Mouse (Mus musculus) retina, embryonic 14.5 days (tissue): ENCODE measurements at regions not wholly inside any gene's neighbourhood (a gene's known extent, or its start where the extent isn't known, plus 50 kb on each side); places are given as distances from the start of the nearest gene placed in this dataset.

Source experiments
- DNase-seq: peaks from one replicate; pipeline ENCODE4 v3.0.0-alpha.2; 2015; ENCODE audit warnings: low spot score

DNA sequence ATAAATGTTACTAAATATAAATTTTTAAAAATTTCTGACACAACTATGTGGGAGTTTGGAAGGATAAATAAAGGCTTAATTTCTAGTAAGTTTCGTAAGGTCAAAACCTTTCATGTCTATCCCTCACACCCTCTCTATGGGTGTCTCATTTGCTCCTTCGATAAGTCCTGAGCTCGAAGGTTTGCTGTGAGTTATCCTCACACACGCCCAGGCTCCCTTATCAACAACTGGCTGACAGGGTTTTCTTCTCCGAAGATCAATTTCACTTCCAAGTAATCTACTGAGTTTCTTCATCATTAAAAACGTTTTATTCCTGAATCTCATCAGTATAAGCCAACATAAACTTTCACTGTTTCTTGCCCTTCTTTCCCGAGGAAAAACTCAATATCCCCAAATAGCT lies 416.0 kb upstream of the Nudt12 start:
- DNase-seq: no peak

DNA sequence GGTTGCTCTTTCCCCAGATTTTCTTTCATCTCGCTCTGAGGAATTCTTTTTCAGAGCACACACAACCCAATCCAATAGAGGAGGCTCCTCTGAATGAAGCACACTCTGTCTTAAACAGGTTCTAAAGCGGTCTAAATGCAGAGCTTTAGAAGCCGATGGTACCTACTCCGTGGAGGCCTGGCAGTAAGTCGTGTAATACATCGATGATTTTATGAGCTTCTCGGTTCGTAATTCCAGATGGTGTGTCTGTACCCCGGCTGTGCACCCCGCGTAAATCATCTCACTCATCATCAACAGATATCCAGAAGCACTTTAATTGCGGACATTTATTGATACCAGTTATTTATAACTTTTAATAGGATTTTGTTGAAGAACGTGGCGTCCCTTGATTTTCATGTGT lies 408.3 kb upstream of the Nudt12 start:
- DNase-seq: no peak

GRCm38 (mm10) chr17:59409315-59409714 lies 396.1 kb upstream of the Nudt12 start:
- no peak for DNase-seq

GRCm38 (mm10) chr17:59404525-59404924 lies 391.4 kb upstream of the Nudt12 start:
- no peak for DNase-seq

DNA sequence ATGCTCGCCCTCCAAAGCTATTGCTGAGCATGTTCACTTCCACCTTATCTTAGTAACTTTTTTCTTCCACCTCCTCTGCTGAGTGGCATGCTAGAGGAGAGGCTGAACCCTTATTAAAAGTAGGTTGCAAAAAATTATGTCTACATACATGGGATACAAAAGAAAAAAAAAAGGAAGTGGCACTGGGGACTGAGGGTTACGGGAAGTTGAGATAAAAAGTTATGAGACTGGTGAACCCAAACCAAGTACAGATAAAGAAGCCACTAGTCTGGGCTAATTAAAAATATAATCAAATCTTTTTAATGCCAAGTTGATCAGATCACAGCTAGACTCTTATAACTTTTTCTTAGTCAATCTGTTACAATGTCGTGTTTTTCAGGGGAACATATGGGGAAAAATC lies 384.2 kb upstream of the Nudt12 start:
- DNase-seq: no peak

- DNase-seq: no peak
Observed at GRCm38 (mm10) chr17:59383107-59383438, 369.9 kb upstream of the Nudt12 start.

GRCm38 (mm10) chr17:59382225-59383106 lies 369.3 kb upstream of the Nudt12 start:
- DNase-seq: no peak

GRCm38 (mm10) chr17:59373505-59374106 lies 360.4 kb upstream of the Nudt12 start:
- DNase-seq: no peak

DNA sequence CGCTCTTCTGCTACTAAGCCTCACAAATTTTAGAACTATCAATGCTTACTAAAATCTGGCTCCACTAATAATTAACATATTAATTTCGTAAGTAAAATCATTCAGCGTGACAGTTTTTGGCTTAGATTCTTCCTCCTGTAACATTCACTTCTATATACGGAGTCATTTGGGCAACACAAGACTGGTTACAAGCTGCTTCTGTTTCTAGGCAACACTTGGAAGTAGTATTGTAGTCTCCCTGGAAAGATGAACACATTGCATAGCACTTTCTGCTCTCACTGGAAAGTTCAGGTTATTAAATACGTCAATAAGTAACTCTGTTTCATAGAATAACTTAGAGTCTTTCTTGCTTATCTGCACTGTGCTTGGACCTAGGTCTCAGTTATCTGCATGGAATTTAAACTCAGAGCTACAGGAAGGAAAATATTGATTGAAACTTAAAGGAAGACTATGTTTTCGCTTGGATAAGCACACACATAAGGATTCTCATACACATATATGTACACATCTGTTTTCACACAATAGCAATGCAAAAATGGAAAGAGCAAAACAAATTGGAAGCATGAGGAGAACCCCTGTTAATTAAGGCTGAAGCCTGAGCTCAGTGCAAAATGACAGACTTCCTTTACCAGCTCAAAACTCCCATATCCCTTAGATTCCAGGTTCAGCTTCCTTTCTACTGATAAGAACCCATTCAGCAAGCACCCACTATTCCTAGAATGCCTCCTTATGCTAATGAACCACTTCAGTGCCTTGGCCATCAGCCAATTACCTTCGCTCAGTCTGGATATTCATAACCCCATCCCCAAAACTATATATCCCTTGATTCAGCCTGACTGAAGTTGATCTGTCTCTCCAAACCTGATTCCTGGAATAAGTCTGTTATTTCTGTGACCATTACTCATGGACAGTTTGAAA lies 356.7 kb upstream of the Nudt12 start:
- no peak for DNase-seq

DNA sequence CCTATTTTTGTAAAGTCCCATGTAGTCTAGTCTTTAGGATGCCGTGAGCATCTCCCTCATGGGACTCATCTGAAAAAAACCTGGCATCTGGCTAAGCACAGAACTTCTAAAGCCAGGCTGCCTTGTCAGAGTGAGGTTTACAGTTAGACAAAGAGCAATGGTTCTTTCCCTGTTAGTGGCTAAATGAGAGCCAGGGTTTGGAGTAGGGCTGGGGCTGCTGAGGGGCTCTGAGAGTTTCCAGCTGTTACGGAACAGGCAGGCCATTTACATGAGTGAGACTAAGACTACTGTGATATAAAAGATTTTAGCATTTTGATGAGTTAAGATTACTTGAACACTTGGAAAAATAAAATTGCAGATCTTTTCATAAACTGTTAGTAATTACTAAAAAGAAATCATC lies 352.2 kb upstream of the Nudt12 start:
- no peak for DNase-seq

- no peak for DNase-seq
Observed at GRCm38 (mm10) chr17:59362110-59362509, 348.9 kb upstream of the Nudt12 start.

- DNase-seq: no peak
Observed at GRCm38 (mm10) chr17:59361119-59361518, 347.9 kb upstream of the Nudt12 start.

- DNase-seq: no peak
Observed at GRCm38 (mm10) chr17:59359503-59359902, 346.3 kb upstream of the Nudt12 start.

DNA sequence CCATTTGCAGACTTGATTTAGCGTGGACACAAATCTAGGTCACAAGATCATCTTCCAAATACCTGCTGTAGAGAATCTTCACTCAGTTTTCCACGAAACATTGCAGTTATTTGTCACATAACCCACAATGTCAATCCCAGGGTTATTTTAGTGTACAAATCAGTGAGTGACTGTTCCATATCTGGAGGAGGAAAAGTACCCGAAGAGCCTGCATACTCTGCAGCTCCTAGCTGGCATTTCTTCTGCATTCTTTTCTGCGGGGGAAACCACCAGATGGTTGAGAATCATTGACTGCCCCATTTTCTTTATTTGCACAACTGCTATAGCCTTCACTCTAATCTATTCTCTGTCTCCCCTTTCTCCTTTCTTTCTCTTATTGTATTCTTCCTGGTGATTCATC lies 332.4 kb upstream of the Nudt12 start:
- DNase-seq: no peak

DNA sequence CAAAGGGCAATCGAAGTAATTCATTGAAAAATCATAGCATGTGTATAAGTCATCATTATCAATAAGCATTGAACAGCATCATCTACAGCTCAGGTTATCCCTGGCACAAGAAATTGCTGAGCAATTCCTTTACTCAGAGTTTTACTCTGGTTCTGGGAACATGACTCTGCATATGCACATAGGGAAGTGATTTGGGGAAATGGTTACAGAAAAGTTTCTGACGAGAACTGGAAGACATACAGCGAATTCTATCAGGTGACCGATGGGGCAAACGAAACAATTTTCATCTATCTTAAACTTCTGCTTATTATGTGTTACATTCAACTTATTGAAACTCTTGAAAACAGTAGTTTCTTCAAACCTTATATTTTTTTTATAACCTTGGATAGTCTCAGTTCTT lies 284.8 kb upstream of the Nudt12 start:
- no peak for DNase-seq

DNA sequence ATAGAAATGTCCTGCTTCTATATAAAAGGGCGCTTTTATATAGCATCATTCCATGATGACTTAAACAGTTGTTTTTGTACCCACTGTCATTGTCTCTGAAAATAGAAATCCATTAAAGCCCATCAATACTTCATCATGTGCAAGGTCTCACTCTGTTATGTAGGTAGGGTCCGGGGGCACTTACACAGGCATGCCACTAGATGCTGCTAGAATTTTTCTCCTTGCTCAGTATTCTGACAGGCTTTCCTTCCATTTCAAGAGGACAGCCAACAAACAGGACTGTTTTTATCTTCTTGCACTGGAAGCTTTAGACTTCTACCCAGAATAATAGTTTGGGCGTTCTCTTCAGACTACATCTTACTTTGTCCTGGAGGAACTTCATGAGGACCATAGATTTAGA lies 268.2 kb upstream of the Nudt12 start:
- DNase-seq: peak; percentile 60

DNA sequence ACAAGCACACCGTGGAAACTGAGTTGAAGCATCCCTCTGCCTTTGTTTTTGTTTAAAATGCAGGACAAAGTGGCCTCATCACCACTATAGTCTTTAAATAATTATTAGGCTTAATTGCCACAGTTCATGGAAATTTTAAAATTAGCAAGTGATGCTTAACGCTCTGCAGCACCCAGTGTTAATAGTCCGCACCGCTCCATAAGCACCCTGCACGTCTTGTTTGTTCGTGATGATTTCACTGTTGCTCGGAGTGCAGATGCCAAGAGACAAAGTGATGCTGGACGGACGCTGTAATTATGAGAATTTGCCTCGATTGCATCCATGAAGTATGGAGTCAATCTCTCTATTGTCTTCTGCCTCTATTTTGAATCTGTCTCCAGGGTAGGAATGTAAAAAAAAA lies 266.6 kb upstream of the Nudt12 start:
- DNase-seq: peak; percentile 22

- DNase-seq: no peak
Observed at GRCm38 (mm10) chr17:59269613-59270012, 256.4 kb upstream of the Nudt12 start.

DNA sequence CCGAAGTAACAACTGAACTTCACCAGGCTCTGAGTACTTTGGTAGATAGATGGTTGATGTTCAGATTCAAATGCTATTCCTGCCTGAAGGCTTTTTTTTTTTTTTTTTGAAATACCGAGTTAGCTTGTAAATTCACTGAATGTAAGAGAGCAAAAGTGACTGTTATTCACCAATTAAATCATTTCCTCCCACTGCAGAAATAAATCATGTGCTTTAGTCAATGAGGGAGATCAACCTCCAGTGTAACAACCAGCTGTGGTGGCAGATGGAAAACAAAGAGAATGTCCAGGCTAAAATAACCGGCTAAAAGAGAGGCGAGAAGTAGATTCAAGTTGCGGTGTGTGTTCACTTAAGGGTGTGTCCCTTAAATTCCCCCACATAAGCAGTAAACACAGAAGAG lies 235.8 kb upstream of the Nudt12 start:
- no peak for DNase-seq

DNA sequence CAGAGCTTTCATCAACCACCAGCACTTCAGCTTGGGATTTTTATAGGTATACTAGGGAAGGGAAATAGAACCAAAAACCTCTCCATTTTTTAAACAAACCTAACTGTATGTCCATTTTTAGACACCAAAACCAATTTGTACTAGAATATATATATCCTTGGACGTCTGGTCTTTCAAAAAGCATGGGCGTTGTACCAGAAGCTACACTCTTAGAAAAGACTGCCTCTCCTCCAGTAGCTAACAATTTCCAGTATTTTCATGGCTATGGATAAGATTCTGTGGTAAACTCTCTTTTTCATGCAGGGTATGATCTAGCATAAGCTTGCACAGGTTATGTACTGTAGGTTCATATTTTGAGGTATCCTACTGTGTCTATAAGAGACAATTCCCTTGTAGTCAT lies 219.1 kb upstream of the Nudt12 start:
- no peak for DNase-seq
